Mouse (Mus musculus): ENCODE measurements around the gene Impdh2.

The Impdh2 gene

GRCm38 (mm10) chr9:108560227-108560841 is at the start of gene Impdh2:
Gene Impdh2 (plus strand): TSS chr9:108560286.
- peak; percentile 95 for DNase-seq (ENCODE audit: low spot score)

DNA sequence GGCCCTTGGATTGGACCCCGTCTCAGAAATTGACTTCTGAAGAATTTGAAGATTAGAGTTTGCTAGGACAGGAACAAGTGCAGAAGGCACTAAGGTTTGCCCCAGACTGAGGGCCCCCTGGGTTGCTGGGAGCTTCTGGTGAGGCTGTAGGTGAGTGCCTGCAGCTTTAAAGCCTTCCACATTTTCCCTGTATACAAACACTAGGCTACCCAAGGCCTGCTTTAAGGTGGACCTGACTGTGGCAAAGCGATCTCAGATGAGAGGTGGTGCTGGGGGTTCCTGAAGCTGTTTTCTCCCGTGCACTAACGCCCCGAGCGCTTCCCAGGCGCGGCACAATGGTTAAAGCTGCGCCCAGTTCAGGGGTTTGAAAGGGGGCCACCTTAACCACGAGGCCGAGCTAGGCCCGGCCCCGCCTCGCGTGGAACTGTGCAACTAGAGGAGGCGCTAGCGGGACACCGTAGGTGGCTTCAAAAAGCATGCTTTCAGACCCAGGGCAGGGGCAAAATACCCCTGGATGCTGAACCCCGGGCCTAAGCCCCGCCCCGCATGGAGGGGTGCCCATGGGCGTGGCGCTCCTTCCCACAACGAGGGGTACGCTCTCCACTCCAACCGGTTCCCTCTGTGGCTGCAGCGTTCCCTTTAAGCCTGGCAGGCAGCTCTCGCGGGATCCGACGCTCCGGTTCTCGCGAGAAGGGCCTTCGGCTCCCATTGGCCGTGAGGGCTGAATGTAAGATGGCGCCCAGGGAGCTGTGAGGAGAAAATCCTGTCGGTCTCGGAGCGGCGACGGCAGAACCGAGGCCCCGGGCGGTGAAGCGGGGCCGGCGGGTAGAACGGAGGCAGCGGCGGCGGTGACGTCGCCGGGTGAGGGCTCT is 43.5 kb upstream of the Impdh2 start, which contains the start of gene Qrich1:
Gene Qrich1, plus strand, starts transcription at position 427 of the 872 bp plus-strand sequence.
- DNase-seq (ENCODE audit: low spot score): peak; percentile 97

DNA sequence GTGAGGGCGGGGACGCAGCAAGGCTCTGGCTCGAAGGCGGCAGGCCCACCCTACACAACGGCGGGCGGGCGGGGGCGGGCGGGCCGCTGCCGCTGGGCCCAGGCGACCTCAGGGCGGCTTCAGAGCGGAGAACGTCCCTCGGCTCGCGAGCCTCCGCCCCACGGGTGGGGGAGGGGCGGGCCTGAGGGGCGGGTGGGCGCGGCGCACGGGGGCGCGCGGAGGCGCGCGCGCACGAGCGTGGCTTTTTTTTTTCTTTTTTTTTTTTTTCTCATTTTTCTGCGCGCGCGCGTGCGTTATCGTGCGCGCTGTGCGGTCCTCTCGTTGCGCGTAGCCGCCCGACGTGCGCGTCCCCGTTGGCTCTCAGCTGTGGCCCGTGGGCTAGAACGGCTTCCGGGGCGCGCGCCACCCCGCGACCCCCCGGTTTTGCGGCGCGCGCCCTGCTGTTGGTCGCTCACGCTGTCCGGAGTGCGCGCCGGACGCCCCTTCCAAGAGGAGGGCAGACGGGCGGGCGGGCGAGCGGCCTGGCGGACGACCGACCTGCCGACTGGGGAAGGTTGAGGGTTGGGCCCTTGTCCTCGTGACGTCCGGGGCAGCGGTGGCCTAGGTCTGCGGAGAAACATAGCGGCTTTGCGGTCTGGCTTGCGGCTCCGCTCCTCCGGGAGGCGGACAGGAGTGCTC is 42.7 kb upstream of the Impdh2 start:
- DNase-seq (ENCODE audit: low spot score): peak; percentile 80

DNA sequence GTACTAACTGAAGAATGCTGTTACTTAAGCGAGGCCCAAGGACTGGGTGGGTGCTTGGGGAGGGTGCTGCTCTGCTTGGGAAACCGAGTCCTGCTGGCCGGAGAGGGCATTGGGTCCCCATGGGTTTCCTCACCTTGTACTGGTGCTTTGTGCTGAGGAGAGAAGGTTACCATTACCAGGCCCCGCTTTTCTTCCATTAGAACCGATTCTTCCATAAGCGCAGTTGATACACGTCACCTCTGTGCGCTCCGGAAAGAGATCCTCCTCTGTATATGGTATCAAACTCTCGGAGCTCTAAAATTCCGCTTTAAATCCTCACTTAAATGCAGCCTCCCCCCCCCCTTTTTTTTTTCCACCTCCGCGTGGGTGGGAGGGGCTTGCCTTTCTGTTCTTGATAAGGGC is 42.2 kb upstream of the Impdh2 start:
- peak; percentile 40 for DNase-seq (ENCODE audit: low spot score)

DNA sequence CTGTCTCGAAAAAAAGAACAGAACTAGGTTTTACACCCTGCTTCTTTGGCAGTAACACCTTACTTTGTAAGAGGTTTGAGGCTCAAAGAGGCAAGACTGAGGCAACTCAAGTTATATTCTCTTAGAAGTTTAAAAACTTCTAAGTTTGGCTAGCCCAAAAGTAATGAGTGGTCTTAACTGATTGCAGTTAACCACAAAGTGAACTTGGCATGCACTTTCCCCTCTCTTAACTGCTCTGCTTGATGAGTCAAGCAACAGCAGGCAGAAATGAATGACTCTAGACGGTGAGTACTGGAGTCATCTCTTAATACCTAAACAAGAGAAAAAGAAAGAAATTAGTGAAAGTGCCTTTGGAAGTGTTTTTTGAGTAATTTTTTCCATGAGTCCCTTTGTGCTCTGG is 38.5 kb upstream of the Impdh2 start:
- DNase-seq (ENCODE audit: low spot score): no peak

GRCm38 (mm10) chr9:108523341-108523740 is 36.7 kb upstream of the Impdh2 start:
- no peak for DNase-seq (ENCODE audit: low spot score)

DNA sequence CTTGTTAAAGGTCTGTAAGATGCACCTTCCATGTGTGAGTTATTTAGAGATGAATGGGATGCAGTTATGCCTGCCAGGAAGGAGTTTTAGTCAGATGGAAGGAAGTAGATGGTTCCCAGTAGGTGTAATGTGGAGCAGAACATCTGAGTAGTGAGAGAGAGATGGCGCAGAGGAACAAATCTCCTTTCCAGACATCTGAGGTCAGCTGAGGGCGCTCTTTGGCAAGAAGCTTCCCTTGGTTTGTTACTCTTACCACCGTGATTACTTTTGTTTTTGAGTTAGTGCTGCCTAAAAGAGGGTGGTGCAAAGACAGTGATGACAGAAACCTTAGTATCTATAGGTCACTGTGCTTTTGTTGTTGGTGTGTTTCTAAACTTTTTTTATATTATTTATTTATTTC is 34.7 kb upstream of the Impdh2 start:
- no peak for DNase-seq (ENCODE audit: low spot score)

GRCm38 (mm10) chr9:108530954-108531353 is 29.1 kb upstream of the Impdh2 start:
- DNase-seq (ENCODE audit: low spot score): no peak

DNA sequence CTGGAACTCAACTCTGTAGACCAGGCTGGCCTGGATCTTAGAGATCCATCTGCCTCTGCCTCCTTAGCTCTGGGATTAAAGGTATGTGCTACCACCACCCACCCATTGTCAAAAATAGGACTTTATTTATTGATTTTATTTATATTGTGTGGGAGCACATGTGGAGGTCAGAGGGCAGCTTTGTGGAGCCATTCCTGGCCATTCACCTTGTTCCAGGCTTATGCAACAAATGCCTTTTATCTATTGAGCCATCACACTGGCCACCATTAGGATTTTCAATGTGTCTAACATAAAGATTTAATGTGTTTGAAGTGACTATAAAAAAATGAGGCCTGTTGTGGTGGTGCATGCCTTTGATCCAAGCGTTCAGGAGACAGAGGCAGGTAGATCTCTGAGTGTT is 28.6 kb upstream of the Impdh2 start:
- no peak for DNase-seq (ENCODE audit: low spot score)

GRCm38 (mm10) chr9:108540846-108541245 is 19.2 kb upstream of the Impdh2 start:
- DNase-seq (ENCODE audit: low spot score): no peak

DNA sequence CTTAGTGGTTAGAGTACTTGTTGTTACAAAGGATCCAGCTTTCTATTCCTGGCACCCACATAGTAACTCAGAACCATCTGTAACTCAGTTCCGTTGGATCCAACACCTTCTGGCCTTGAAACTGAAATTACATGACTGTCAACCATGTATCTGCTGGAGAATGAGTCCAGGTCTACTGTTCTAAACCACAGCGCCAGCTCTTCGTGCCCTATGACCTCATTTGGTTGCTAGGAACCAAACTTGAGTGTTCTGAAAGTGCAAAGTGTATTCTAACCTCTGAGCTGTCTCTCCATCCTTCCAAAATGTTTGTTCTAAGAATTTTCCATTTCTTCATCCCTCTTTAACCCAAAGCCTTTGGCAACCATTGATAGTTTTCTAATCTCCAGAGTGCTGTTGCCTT is 14.1 kb upstream of the Impdh2 start:
- DNase-seq (ENCODE audit: low spot score): no peak

- DNase-seq (ENCODE audit: low spot score): no peak
Observed at GRCm38 (mm10) chr9:108546875-108547274, 13.2 kb upstream of the Impdh2 start.

DNA sequence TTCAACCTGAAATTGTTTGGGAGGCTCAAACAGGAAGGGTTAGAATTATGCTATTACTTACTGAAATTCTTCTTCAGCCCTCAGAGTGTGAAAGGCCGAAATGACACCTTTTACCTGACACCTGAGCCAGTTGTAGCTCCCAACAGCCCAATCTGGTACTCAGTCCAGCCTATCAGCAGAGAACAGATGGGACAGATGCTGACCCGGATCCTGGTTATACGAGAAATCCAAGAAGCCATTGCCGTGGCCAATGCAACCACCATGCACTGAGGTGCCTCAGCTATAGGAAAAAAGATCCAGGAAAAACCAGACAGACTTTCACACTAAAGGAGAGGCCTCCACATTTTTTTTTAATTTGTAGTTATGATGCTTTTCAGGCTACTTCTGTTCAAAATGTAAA is 917 bp upstream of the Impdh2 start:
- no peak for DNase-seq (ENCODE audit: low spot score)

DNA sequence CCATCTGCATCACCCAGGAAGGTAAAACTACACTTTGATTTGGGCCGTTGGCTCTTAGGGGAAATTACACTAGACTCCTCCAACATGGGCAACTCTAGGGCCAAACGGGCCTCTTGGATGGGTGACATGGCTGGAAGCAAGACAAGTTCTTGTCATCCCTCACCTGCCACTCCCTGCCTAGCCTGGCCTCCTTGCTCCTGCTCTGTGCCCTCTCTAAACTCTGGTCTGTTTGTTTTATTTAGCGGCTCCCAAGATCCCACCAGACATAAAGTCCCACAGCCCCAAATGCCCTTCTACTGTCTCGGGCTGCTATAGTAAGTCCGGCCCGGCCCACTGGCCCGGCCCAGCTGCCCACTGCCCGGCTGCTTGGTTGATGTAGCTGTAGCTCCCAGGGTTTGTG is 3.6 kb downstream of the Impdh2 start:
- DNase-seq (ENCODE audit: low spot score): peak; percentile 11

- no peak for DNase-seq (ENCODE audit: low spot score)
Observed at GRCm38 (mm10) chr9:108564131-108564530, 4.0 kb downstream of the Impdh2 start.

DNA sequence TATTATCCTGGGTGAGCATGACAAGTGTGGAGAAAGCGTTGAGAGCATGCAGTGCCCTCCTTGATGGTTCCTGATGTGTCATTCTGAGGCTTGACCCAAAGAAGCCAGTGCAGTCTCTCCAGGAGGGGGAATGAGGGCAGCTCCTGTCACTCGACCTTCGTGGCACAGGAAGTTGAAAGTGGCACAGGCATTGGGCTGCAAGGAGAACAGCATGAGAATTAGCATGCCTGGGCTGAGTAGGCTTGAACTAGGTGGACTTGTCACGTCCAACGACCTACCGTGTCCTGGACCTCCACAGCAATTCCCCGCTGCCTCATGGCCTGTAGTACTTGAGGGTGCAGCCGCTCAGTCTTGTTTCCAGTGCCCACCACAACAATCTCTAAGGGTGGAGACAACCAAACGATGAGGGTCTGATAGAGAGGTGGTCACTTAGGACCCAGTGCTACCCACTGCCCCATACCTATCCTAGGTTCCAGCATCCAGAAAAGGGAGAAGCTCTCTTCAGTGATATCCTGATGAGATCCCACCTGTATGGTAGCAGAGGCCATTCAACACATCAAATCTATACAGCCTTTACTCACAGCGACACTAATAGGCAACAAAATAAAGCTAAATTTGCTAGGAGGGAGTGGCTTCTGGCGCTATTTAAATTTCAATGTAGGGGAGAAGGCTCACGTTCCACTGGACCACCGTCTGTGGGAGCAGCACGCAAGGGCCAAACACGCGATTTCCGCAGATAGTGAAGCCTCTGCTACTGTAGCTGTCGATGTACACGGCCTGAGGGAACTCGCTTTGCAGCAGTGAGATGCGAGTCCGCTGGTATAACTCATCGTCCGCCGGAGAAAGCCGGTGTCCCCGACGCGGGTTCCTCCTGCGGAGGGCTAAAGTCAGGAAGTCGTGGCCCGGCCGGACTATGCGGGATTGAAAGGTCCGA is 6.1 kb downstream of the Impdh2 start:
- DNase-seq (ENCODE audit: low spot score): peak; percentile 16

DNA sequence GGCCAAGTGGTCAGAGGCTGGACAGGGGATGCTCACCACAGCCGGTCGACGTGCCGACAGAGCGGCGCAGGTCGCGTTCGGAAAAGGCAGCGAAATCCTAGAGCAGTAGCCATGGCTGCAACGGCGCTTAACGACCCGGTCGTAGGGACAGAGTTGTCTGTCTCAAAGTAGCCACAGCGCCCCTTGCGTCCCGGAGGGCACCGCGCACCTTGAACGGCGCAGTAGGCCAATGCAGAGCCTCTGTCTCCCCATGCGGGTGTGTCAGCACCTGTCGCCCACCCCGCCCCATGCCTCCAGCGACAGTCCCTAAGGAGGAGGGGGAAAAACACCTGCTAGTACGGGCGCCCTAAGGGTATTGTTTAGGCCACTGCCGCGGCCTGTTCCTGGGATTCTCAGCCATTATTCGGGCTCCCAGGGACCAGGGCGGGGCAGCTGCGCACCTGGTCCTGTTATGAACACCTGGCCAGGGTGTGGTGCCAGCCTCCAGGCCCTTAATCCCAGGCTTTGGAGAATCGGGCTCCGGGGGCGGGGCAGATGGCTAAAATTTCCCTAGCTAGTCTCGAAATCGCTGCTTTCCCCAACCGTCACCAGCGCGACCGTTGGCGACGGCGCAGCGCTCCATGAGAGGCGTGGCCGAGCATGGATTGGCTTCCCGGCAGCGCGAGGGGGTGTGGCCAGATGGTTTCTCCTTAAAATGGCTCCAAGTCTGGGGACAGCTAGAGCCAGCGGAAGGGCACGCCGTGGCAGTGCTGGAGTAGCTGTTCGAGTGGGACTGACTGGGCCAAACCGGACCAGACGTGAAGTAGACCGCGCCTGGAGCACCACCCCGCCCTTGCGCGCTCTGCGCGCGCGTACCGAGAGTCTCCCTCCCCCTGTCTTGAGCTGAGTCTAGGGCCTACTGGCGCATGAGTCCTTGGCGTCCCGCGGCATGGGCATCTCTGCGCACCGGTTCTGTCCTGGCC is 7.0 kb downstream of the Impdh2 start, which contains the start of gene Ndufaf3:
Gene Ndufaf3, minus strand, starts transcription at position 620 of the 962 bp plus-strand sequence.
- DNase-seq (ENCODE audit: low spot score): peak; percentile 96

DNA sequence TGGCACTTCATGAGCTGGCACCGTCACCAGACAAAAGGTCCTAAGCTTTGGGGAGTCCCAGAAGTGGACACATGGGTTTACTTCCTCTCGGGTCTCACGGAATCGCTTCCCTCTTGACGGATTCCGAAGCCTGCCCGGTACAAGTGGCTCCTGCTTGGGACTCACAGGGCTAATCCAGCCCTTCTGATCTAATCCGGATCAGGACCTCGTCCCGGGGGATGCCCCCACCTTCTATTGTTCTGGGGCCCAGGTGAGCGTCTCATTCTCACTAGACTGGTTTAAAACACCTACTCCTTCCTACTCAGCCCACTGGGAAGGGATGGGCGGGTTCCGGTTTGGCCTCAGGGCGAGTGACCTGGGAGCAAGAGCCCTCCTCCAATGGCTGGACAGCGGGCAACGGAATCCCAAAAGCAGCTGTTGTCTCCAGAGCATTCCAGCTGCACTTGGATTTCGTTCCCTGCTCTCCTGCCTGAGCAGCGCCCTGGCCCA is 7.9 kb downstream of the Impdh2 start:
- DNase-seq (ENCODE audit: low spot score): no peak

DNA sequence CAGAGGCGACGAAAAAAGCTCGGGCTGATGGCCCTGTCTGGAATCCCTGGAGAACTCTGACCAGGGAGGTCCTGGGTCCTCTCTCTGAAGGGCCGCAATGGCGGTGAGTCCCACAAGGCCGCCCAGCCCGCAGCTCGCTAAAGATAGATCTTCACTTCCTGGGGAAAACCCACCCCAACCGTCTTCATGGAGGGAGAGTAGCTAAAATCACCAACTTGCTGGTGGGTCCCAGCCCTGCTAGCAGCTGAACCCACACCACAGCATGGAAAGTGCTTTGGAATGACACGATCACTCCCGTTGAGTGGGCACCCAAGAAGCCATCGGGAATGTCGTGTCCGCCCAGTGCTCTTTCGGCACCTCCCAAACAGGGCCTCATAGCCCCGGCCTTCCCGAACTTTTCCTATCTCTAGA is 8.4 kb downstream of the Impdh2 start:
- peak; percentile 18 for DNase-seq (ENCODE audit: low spot score)

Data from layer of hippocampus, adult 11-12 months (tissue).